Mouse (Mus musculus): ENCODE data around the gene Rbm20. TPM values are rescaled to one million over a fixed set of nuclear protein-coding genes. Genes with fewer than 3 reads are reported as not detected.

Rbm20 gene
- total RNA-seq, 1 experiment: 2.5 TPM

DNA sequence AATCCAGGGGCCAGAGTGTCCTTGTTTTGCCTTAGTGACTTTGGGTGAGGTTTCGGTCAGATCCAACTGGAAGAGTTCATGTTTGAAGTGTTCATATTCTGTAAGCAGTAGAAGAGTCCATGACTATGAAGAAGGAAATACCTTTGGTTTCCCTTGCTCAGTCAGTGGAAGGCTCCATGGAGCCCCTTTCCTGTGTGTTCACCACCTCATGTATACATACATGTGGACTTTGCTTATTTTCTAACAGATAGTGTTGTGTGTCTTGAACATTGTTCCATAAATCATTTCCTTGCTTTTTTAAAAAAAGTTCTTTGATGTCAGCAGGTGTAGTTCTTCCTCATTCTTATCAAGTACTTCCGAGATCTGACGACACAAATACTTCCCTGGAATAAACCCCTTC lies 68.2 kb downstream of the Rbm20 start:
- no peak for DNase-seq (ENCODE audit: low read depth, low spot score)
- H3K9ac ChIP-seq (ENCODE audit: insufficient read depth, low read depth, low read length, poor library complexity, severe bottlenecking): no peak overlapping the region
- no peak for TF ChIP-seq ZC3H11A (IDR thresholded peaks at IDR 0.05; ENCODE audit: borderline replicate concordance, low read depth, low read length)
- no peak for TF ChIP-seq HCFC1 (IDR thresholded peaks at IDR 0.05; ENCODE audit: borderline replicate concordance, insufficient read depth, low read length)
- TF ChIP-seq CHD2 (IDR thresholded peaks at IDR 0.05; ENCODE audit: low read depth, low read length): no peak
- TF ChIP-seq MAFK (IDR thresholded peaks at IDR 0.05; ENCODE audit: insufficient read depth, low read depth, low read length): no peak
- TF ChIP-seq ZNF384 (IDR thresholded peaks at IDR 0.05; ENCODE audit: low read depth, low read length): no peak
- H3K27ac ChIP-seq (ENCODE audit: insufficient read depth, low read depth, low read length, poor library complexity, severe bottlenecking): no peak overlapping the region
- no peaks in the 10 kb centered on the region for H3K9me3 ChIP-seq (ENCODE audit: control insufficient read depth, insufficient read depth, low read depth, low read length)
- in situ Hi-C loops (cut with MboI; ENCODE audit: low sequenced_read_pairs in 2 of 2, unreplicated experiment in 2 of 2): no loop called here
- H3K4me1 ChIP-seq (ENCODE audit: control insufficient read depth in 2 of 2, insufficient read depth in 2 of 2, low read length in 2 of 2, poor library complexity in 1 of 2): no peaks in the 10 kb centered on the region
- H3K4me3 ChIP-seq (ENCODE audit: insufficient read depth in 1 of 2, low read depth in 1 of 2, low read length in 2 of 2, poor library complexity in 1 of 2, severe bottlenecking in 1 of 2): no peak overlapping the region
- H3K36me3 ChIP-seq (ENCODE audit: control insufficient read depth, insufficient read depth, low read length, poor library complexity, severe bottlenecking): no peaks in the 10 kb centered on the region

DNA sequence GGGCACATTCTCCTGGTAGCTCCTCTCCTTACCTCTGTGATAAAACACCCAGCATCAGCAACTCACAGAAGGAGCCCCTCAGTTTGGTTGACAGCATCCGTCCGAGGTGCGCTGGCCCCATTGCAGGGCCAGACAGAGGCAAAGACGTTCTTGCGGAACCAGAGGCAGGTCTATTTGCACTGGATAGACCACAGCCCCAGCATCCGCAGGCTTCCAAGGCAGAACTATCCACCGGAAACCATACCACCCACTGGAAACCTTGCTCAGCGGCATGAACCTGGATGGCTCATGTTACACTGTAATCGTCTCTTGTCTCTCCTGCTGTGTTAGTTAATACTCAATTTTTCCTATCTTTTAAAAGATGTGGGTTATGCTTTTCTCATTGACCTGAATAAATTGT lies 69.0 kb downstream of the Rbm20 start:
- no peak overlapping the region for H3K27ac ChIP-seq (ENCODE audit: insufficient read depth, low read depth, low read length, poor library complexity, severe bottlenecking)
- H3K4me1 ChIP-seq (ENCODE audit: control insufficient read depth in 2 of 2, insufficient read depth in 2 of 2, low read length in 2 of 2, poor library complexity in 1 of 2): no peaks in the 10 kb centered on the region
- no peaks in the 10 kb centered on the region for H3K36me3 ChIP-seq (ENCODE audit: control insufficient read depth, insufficient read depth, low read length, poor library complexity, severe bottlenecking)
- DNase-seq (ENCODE audit: low read depth, low spot score): no peak
- no peaks in the 10 kb centered on the region for H3K9me3 ChIP-seq (ENCODE audit: control insufficient read depth, insufficient read depth, low read depth, low read length)
- in situ Hi-C loops (cut with MboI; ENCODE audit: low sequenced_read_pairs in 2 of 2, unreplicated experiment in 2 of 2): no loop called here
- no peak overlapping the region for H3K9ac ChIP-seq (ENCODE audit: insufficient read depth, low read depth, low read length, poor library complexity, severe bottlenecking)
- H3K4me3 ChIP-seq (ENCODE audit: insufficient read depth in 1 of 2, low read depth in 1 of 2, low read length in 2 of 2, poor library complexity in 1 of 2, severe bottlenecking in 1 of 2): no peak overlapping the region
- TF ChIP-seq CHD2 (IDR thresholded peaks at IDR 0.05; ENCODE audit: low read depth, low read length): no peak
- no peak for TF ChIP-seq ZC3H11A (IDR thresholded peaks at IDR 0.05; ENCODE audit: borderline replicate concordance, low read depth, low read length)
- TF ChIP-seq ZNF384 (IDR thresholded peaks at IDR 0.05; ENCODE audit: low read depth, low read length): no peak
- no peak for TF ChIP-seq MAFK (IDR thresholded peaks at IDR 0.05; ENCODE audit: insufficient read depth, low read depth, low read length)

DNA sequence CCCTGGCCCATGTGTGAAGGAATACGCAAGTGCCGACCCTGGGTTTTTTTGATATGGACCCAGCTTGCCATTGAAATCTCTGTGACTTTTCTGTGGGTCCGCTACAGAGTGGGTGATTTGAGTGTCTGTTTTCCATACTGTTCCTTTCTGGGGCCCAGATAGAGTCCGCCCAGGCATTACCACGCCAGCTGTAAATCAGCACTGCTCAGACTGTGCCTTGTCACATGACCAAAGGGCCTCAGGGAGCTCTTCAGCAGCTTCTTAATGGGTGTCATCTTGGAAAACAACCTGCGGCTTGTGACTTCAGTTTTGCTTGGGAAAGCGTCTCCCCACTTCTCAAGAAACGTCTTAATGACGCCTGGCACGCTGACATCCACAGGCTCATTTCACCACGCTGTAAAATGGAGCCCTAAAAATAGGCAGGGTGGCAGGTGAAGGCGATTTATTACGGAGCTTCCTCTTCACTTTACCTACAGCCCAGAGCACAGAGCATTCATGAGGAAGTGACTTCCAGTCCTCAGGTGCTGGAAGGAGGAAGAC lies 71.2 kb downstream of the Rbm20 start:
- no peaks in the 10 kb centered on the region for H3K36me3 ChIP-seq (ENCODE audit: control insufficient read depth, insufficient read depth, low read length, poor library complexity, severe bottlenecking)
- no peaks in the 10 kb centered on the region for H3K9me3 ChIP-seq (ENCODE audit: control insufficient read depth, insufficient read depth, low read depth, low read length)
- in situ Hi-C loops (cut with MboI; ENCODE audit: low sequenced_read_pairs in 2 of 2, unreplicated experiment in 2 of 2): no loop called here

DNA sequence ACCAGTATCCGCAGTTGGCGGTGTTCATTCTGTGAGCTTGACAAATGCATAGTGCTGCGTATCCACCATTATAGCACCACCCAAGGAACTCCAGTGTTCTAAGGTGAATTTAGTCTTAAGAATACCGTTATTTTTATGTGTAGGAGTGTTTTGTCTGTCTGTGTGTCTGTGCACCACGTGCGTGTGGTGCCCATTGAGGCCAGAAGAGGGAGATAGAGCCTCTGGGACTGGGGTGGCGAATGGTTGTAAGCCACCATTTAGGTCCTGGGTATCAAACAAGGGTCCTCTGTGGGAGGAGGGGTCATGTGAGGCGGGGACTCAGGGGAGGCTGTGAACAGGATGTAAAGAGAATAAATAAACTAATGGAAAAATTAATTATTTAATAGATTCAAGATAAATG lies 72.2 kb downstream of the Rbm20 start:
- H3K27ac ChIP-seq (ENCODE audit: insufficient read depth, low read depth, low read length, poor library complexity, severe bottlenecking): no peak overlapping the region
- H3K9ac ChIP-seq (ENCODE audit: insufficient read depth, low read depth, low read length, poor library complexity, severe bottlenecking): no peak overlapping the region
- no peaks in the 10 kb centered on the region for H3K9me3 ChIP-seq (ENCODE audit: control insufficient read depth, insufficient read depth, low read depth, low read length)
- H3K4me1 ChIP-seq (ENCODE audit: control insufficient read depth in 2 of 2, insufficient read depth in 2 of 2, low read length in 2 of 2, poor library complexity in 1 of 2): peaks cover 0 to 4% of the 10 kb centered on the region in 2 experiments; a peak in 2 of 4 replicates
- TF ChIP-seq ZC3H11A (IDR thresholded peaks at IDR 0.05; ENCODE audit: borderline replicate concordance, low read depth, low read length) (no peak), HCFC1 (IDR thresholded peaks at IDR 0.05; ENCODE audit: borderline replicate concordance, insufficient read depth, low read length) (no peak), CHD2 (IDR thresholded peaks at IDR 0.05; ENCODE audit: low read depth, low read length) (no peak), ZNF384 (IDR thresholded peaks at IDR 0.05; ENCODE audit: low read depth, low read length) (no peak), MAFK (IDR thresholded peaks at IDR 0.05; ENCODE audit: insufficient read depth, low read depth, low read length) (no peak)
- in situ Hi-C loops (cut with MboI; ENCODE audit: low sequenced_read_pairs in 2 of 2, unreplicated experiment in 2 of 2): no loop called here
- no peak overlapping the region for H3K4me3 ChIP-seq (ENCODE audit: insufficient read depth in 1 of 2, low read depth in 1 of 2, low read length in 2 of 2, poor library complexity in 1 of 2, severe bottlenecking in 1 of 2)
- H3K36me3 ChIP-seq (ENCODE audit: control insufficient read depth, insufficient read depth, low read length, poor library complexity, severe bottlenecking): no peaks in the 10 kb centered on the region
- DNase-seq (ENCODE audit: low read depth, low spot score): no peak

More for the DNA sequence above, 71.2 kb downstream of the Rbm20 start:
- TF ChIP-seq ZC3H11A (IDR thresholded peaks at IDR 0.05; ENCODE audit: borderline replicate concordance, low read depth, low read length) (no peak), HCFC1 (IDR thresholded peaks at IDR 0.05; ENCODE audit: borderline replicate concordance, insufficient read depth, low read length) (no peak), ZNF384 (IDR thresholded peaks at IDR 0.05; ENCODE audit: low read depth, low read length) (no peak), CHD2 (IDR thresholded peaks at IDR 0.05; ENCODE audit: low read depth, low read length) (no peak), MAFK (IDR thresholded peaks at IDR 0.05; ENCODE audit: insufficient read depth, low read depth, low read length) (no peak)
- no peak for DNase-seq (ENCODE audit: low read depth, low spot score)
- Histone ChIP-seq H3K4me3 (ENCODE audit: insufficient read depth in 1 of 2, low read depth in 1 of 2, low read length in 2 of 2, poor library complexity in 1 of 2, severe bottlenecking in 1 of 2) (no peak overlapping the region), H3K4me1 (ENCODE audit: control insufficient read depth in 2 of 2, insufficient read depth in 2 of 2, low read length in 2 of 2, poor library complexity in 1 of 2) (peaks cover 0 to 4% of the 10 kb centered on the region in 2 experiments; a peak in 2 of 4 replicates), H3K9ac (ENCODE audit: insufficient read depth, low read depth, low read length, poor library complexity, severe bottlenecking) (no peak overlapping the region), H3K27ac (ENCODE audit: insufficient read depth, low read depth, low read length, poor library complexity, severe bottlenecking) (no peak overlapping the region)
